ENCODE assay signal across 28 mouse cellular contexts in genomic region chr2:169019037-169019436, GRCm38 (mm10).
"Had no signal": no experiment of that assay in that cellular context is flagged by ENCODE, and none has a peak within 500 bp of the region (broad histone marks: within the 10 kb centered on the region; RNA-seq: fewer than 3 reads in every experiment).

No protein-coding gene starts in this region.

- H3K4me1 ChIP-seq: embryonic facial prominence, embryonic 10.5 days; embryonic facial prominence, embryonic 12.5 days; embryonic facial prominence, embryonic 13.5 days; embryonic facial prominence, embryonic 15.5 days; forebrain, embryonic 10.5 days; forebrain, embryonic 12.5 days; forebrain, embryonic 13.5 days; forebrain, embryonic 15.5 days had no signal

- ATAC-seq: forebrain, embryonic 13.5 days; forebrain, embryonic 14.5 days; forebrain, embryonic 15.5 days; forebrain, embryonic 16.5 days; forebrain, postnatal 0 days had no signal

- H3K4me2 ChIP-seq: embryonic facial prominence, embryonic 12.5 days; embryonic facial prominence, embryonic 13.5 days; embryonic facial prominence, embryonic 15.5 days; forebrain, embryonic 12.5 days; forebrain, embryonic 13.5 days; forebrain, embryonic 15.5 days had no signal

- H3K4me3 ChIP-seq: embryonic facial prominence, embryonic 10.5 days; embryonic facial prominence, embryonic 12.5 days; embryonic facial prominence, embryonic 13.5 days; embryonic facial prominence, embryonic 15.5 days; erythroblast, embryonic 14.5 days; forebrain, embryonic 10.5 days; forebrain, embryonic 12.5 days; forebrain, embryonic 13.5 days; forebrain, embryonic 15.5 days; gastrocnemius, adult 2 months; heart, adult 2 months had no signal

- H3K27ac ChIP-seq: embryonic facial prominence, embryonic 10.5 days; embryonic facial prominence, embryonic 12.5 days; embryonic facial prominence, embryonic 13.5 days; embryonic facial prominence, embryonic 15.5 days; forebrain, embryonic 10.5 days; forebrain, embryonic 12.5 days; forebrain, embryonic 13.5 days; forebrain, embryonic 15.5 days; gastrocnemius, adult 2 months; heart, adult 2 months had no signal

- H3K27me3 ChIP-seq: embryonic facial prominence, embryonic 12.5 days; embryonic facial prominence, embryonic 13.5 days; embryonic facial prominence, embryonic 15.5 days; forebrain, embryonic 12.5 days; forebrain, embryonic 13.5 days; forebrain, embryonic 15.5 days had no signal

- H3K36me3 ChIP-seq: embryonic facial prominence, embryonic 10.5 days; embryonic facial prominence, embryonic 12.5 days; embryonic facial prominence, embryonic 13.5 days; embryonic facial prominence, embryonic 15.5 days; forebrain, embryonic 10.5 days; forebrain, embryonic 12.5 days; forebrain, embryonic 15.5 days had no signal

- DNase-seq: cerebellum, adult 2 months; cerebellum, adult 8-10 months; cerebellum, adult 9-10 months; cerebellum, adult 9-11 months; cerebellum, postnatal 10 days; cerebellum, postnatal 14 days; cerebellum, postnatal 25 days; cerebellum, postnatal 36 days; embryo, embryonic 11 days; forebrain, postnatal 0 days; gastrocnemius, adult 2 months; gastrocnemius, postnatal 10 days; gastrocnemius, postnatal 14 days; gastrocnemius, postnatal 25 days; gastrocnemius, postnatal 36 days; heart, adult 18-20 months; heart, adult 2 months had no signal

- H3K9ac ChIP-seq: embryonic facial prominence, embryonic 12.5 days; embryonic facial prominence, embryonic 13.5 days; embryonic facial prominence, embryonic 15.5 days; forebrain, embryonic 12.5 days; forebrain, embryonic 13.5 days; forebrain, embryonic 15.5 days; forebrain, postnatal 0 days had no signal

- H3K9me3 ChIP-seq: embryonic facial prominence, embryonic 10.5 days; embryonic facial prominence, embryonic 12.5 days; embryonic facial prominence, embryonic 13.5 days; forebrain, embryonic 13.5 days; forebrain, embryonic 15.5 days had no signal
